Comparison of ENCODE assay signal across 11 mouse cellular contexts in the genomic region with DNA sequence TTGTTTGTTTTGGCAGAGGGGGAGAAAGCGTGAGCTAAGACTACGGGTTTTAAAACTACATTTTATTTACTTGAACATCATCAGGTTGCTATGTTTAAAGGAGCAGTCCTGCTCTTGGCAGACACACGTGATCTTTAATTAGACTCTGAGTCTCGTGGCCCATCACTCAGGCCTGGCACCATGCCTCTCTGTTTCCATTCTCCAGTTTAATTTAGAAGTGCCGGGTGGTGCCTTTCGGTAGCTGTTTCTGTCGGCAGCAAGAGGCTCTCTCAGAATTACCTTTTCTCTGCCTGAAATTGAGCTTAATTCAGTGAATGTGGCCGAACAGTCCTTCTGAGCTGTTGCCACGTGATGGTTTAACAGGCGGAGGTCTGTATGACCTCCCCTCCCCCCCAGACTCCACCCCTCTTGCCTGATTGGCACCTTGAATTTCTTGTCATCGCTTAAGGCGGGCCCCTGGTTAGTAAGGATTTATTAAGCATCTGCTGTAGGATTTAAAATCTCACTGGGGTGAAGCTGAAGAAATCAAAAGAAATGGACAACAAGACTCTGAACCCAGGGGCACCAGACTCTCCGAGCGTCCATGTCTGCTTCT. TPM values are rescaled to one million over a fixed set of nuclear protein-coding genes. Genes with fewer than 3 reads are reported as not detected.
A peak's percentile ranks its signal among the peaks of the same experiment; 100 is the strongest.
DNase-seq lines count a peak whose midpoint lies in the region; ATAC-seq and TF ChIP-seq lines count a peak whose summit lies in the region.
"Had no signal": no experiment of that assay in that cellular context is flagged by ENCODE, and none has a peak within 500 bp of the region (broad histone marks: within the 10 kb centered on the region; RNA-seq: fewer than 3 reads in every experiment).

No protein-coding gene starts in this region.

- TF ChIP-seq CTCF in thymus, adult 2 months (IDR thresholded peaks at IDR 0.05; ENCODE audit: borderline replicate concordance, control insufficient read depth, extremely low read depth, insufficient read depth, low read length, poor library complexity): no peak

- WGBS in kidney, embryonic 15.5 days: 58% methylated on average over 14 of the region's 14 CpGs
- 30% methylated on average over 14 of the region's 14 CpGs for WGBS in forebrain, embryonic 16.5 days
- WGBS in thymus, adult 2 months: 90% methylated on average over 14 of the region's 14 CpGs

- no peak for TF ChIP-seq POLR2A in thymus, adult 2 months (IDR thresholded peaks at IDR 0.05; ENCODE audit: control insufficient read depth, extremely low read depth, insufficient read depth, low read length, poor library complexity)

- no peaks in the 10 kb centered on the region for H3K4me1 ChIP-seq in kidney, embryonic 15.5 days
- peaks cover 21% of the 10 kb centered on the region for H3K4me1 ChIP-seq in forebrain, embryonic 16.5 days (replicated peaks; ENCODE audit: control insufficient read depth, insufficient read depth, low read length)
- H3K4me1 ChIP-seq in thymus, adult 2 months (replicated peaks; ENCODE audit: control insufficient read depth, insufficient read depth, low read length): 0 out of 2 replicates have a peak, but pooled peaks cover 2% of the 10 kb centered on the region
- H3K4me1 ChIP-seq: lung, embryonic 15.5 days had no signal

- peak; percentile 29 for DNase-seq in kidney, adult 18-20 months
- peak; percentile 79 to 86 for DNase-seq in heart, postnatal 10 days
- peak; percentile 61 to 91 for DNase-seq in left cerebral cortex, postnatal 25 days (ENCODE audit: low spot score in 2 of 2)
- DNase-seq in thymus, adult 2 months: no peak
- DNase-seq in urinary bladder, postnatal 14 days (ENCODE audit: low spot score): no peak
- DNase-seq: cerebellum, adult 8-10 months had no signal

- intact Hi-C loops in heart, postnatal 10 days (cut with DNase I): no loop called here
- intact Hi-C loops in left cerebral cortex, postnatal 25 days (cut with DNase I): loop anchor here (5.0 kb wide), 1 partner anchor 84 kb away; no protein-coding TSS in a partner anchor

- no peak overlapping the region for H3K4me3 ChIP-seq in kidney, embryonic 15.5 days (replicated peaks)
- H3K4me3 ChIP-seq in forebrain, embryonic 16.5 days (replicated peaks; ENCODE audit: low read length): no peak overlapping the region
- no peak overlapping the region for H3K4me3 ChIP-seq in thymus, adult 2 months (ENCODE audit: control insufficient read depth, insufficient read depth, low read length)
- H3K4me3 ChIP-seq: lung, embryonic 15.5 days had no signal

- no peaks in the 10 kb centered on the region for H3K27me3 ChIP-seq in kidney, embryonic 15.5 days
- no peaks in the 10 kb centered on the region for H3K27me3 ChIP-seq in forebrain, embryonic 16.5 days (replicated peaks; ENCODE audit: control insufficient read depth, insufficient read depth, low read length)
- H3K27me3 ChIP-seq in thymus, adult 2 months (ENCODE audit: control insufficient read depth, insufficient read depth, low read length): no peaks in the 10 kb centered on the region
- H3K27me3 ChIP-seq: lung, embryonic 15.5 days had no signal

- H3K4me2 ChIP-seq in kidney, embryonic 15.5 days: no peak overlapping the region
- H3K4me2 ChIP-seq in forebrain, embryonic 16.5 days (ENCODE audit: low read length): peak overlapping the region; percentile 31
- H3K4me2 ChIP-seq: lung, embryonic 15.5 days had no signal

- no peak for ATAC-seq in kidney, embryonic 15.5 days (replicated peaks; ENCODE audit: low FRiP score)
- peak; percentile 72 for ATAC-seq in forebrain, embryonic 16.5 days
- ATAC-seq in megakaryocyte progenitor cell, adult 5-6 weeks (replicated peaks; ENCODE audit: poor library complexity): no peak

- no peaks in the 10 kb centered on the region for H3K9me3 ChIP-seq in kidney, embryonic 15.5 days (replicated peaks)
- H3K9me3 ChIP-seq in forebrain, embryonic 16.5 days (ENCODE audit: control insufficient read depth, low read length): no peaks in the 10 kb centered on the region
- H3K9me3 ChIP-seq: G1E; lung, embryonic 15.5 days had no signal

- no peak overlapping the region for H3K27ac ChIP-seq in kidney, embryonic 15.5 days
- no peak overlapping the region; the same call in 1 of the 2 replicates for H3K27ac ChIP-seq in forebrain, embryonic 16.5 days (ENCODE audit: low read length)
- H3K27ac ChIP-seq in thymus, adult 2 months (ENCODE audit: control insufficient read depth, insufficient read depth, low read length): no peak overlapping the region
- H3K27ac ChIP-seq: lung, embryonic 15.5 days had no signal

- no peaks in the 10 kb centered on the region for H3K36me3 ChIP-seq in kidney, embryonic 15.5 days
- no peaks in the 10 kb centered on the region for H3K36me3 ChIP-seq in forebrain, embryonic 16.5 days (ENCODE audit: control insufficient read depth, insufficient read depth)
- H3K36me3 ChIP-seq in thymus, adult 2 months (ENCODE audit: control insufficient read depth, insufficient read depth, low read length): no peaks in the 10 kb centered on the region
- H3K36me3 ChIP-seq: G1E; lung, embryonic 15.5 days had no signal

- no peak overlapping the region for H3K9ac ChIP-seq in kidney, embryonic 15.5 days
- H3K9ac ChIP-seq in forebrain, embryonic 16.5 days (replicated peaks; ENCODE audit: low read depth, low read length): no peak overlapping the region
- H3K9ac ChIP-seq: lung, embryonic 15.5 days had no signal

RNA-seq across cellular contexts. Expression of a gene that starts 51.7 kb away (rescaled TPM):
- 0.51 TPM in 1 of 2 replicates, not detected in the other for polyA plus RNA-seq in kidney, embryonic 15.5 days (2015; fragmentation: Nextera tagmentation; extraction: Ambion mirVana)
- 0.89 and 1.9 TPM in 2 replicates for polyA plus RNA-seq in forebrain, embryonic 16.5 days (2015; fragmentation: Nextera tagmentation; extraction: Ambion mirVana)
- total RNA-seq in heart, postnatal 10 days (2021): under 1 TPM; 0.57 to 0.77 TPM
- total RNA-seq in left cerebral cortex, postnatal 25 days (2021): 1 to 10 TPM; 1.7 to 2.1 TPM
- polyA plus RNA-seq in thymus, adult 2 months (2012; rRNA removed): 0.13 and 0.14 TPM in 2 replicates
- total RNA-seq in megakaryocyte progenitor cell, adult 5-6 weeks (2015): not detected in 2 replicates
- total RNA-seq in megakaryocyte progenitor cell, adult 5-6 weeks (2017): not detected in 2 replicates
- polyA plus RNA-seq: G1E had no signal

Comparison
In these comparisons a context has a peak if more than half of its experiments do, and no peak if none do; other contexts are left out.
1. DNase-seq: peak in kidney, adult 18-20 months (single experiment), heart, postnatal 10 days (2 of 2) and left cerebral cortex, postnatal 25 days (2 of 2); none in thymus, adult 2 months (single experiment) and urinary bladder, postnatal 14 days (single experiment).